Mouse (Mus musculus): ENCODE data around the gene Adcy1. TPM values are rescaled to one million over a fixed set of nuclear protein-coding genes. Genes with fewer than 3 reads are reported as not detected.

The Adcy1 gene
- polyA plus RNA-seq, 1 experiment: 0.02 TPM

DNA sequence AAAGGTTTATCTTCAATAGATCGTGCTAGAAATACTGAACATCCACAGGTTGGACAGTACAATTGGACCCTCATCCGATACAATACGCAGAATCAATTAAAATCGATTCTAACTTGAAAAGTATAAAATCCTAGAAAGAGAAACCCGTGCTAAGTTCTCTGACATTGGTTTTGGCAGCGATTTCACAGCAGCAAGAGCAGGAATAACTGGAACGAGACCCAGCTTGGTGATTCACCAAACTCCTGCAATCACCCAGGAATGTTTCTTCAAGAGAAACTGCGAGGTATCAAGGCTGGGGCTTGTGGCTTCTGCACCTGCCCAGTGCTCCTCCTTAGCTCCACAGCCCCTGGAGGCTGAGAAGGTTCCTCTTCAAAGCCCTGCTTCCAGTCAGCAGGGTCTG lies 42.0 kb downstream of the Adcy1 start:
- H3K79me2 ChIP-seq (ENCODE audit: control insufficient read depth, insufficient read depth): no peaks in the 10 kb centered on the region
- H3ac ChIP-seq (ENCODE audit: control insufficient read depth, insufficient read length, low read depth): no peak overlapping the region
- TF ChIP-seq MAX (IDR thresholded peaks at IDR 0.05): no peak
- no peak for TF ChIP-seq MYOD1 (IDR thresholded peaks at IDR 0.05; ENCODE audit: control insufficient read depth, insufficient read length, low read depth)
- no peak for TF ChIP-seq CTCF (IDR thresholded peaks at IDR 0.05; ENCODE audit: control insufficient read depth, insufficient read depth, insufficient read length)
- no peak for TF ChIP-seq CEBPB (IDR thresholded peaks at IDR 0.05; ENCODE audit: low read depth)
- no peak for TF ChIP-seq USF1 (IDR thresholded peaks at IDR 0.05; ENCODE audit: low read depth)
- TF ChIP-seq FOSL1 (IDR thresholded peaks at IDR 0.05; ENCODE audit: insufficient read depth, low read length, poor library complexity, severe bottlenecking): no peak
- TF ChIP-seq MYOG (IDR thresholded peaks at IDR 0.05; ENCODE audit: control insufficient read depth, extremely low read depth, insufficient read length): no peak
- H3K27me3 ChIP-seq (ENCODE audit: control insufficient read depth, insufficient read depth, insufficient read length): no peaks in the 10 kb centered on the region
- no peaks in the 10 kb centered on the region for H3K79me3 ChIP-seq (ENCODE audit: low read depth)
- no peaks in the 10 kb centered on the region for H3K36me3 ChIP-seq (ENCODE audit: control insufficient read depth, insufficient read depth)
- H3K4me3 ChIP-seq (ENCODE audit: insufficient read depth, poor library complexity, severe bottlenecking): no peak overlapping the region

DNA sequence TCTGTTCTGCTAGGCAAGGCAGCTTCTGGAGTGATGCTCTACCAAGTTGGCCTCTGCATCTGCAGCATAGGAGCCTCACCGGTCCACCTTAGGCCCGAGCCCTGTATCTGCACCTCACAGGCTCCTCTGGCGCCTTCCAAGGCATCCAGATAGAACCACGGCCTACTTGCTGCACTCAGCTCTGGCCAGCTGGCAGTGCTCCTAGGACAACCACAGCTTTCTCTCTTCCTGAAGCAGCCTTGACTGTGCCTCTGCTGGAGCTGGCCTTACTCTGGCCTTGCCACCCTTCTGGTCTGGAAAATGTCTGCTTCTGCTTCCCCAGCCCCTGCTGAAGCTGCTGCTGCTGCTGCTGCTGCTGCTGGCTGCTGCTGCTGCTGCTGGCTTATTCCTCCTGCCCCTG lies 45.8 kb downstream of the Adcy1 start:
- Histone ChIP-seq H3K27me3 (ENCODE audit: control insufficient read depth, insufficient read depth, insufficient read length) (no peaks in the 10 kb centered on the region), H3K79me2 (ENCODE audit: control insufficient read depth, insufficient read depth) (no peaks in the 10 kb centered on the region), H3K4me3 (ENCODE audit: insufficient read depth, poor library complexity, severe bottlenecking) (no peak overlapping the region), H3ac (ENCODE audit: control insufficient read depth, insufficient read length, low read depth) (no peak overlapping the region), H3K36me3 (ENCODE audit: control insufficient read depth, insufficient read depth) (no peaks in the 10 kb centered on the region), H3K79me3 (ENCODE audit: low read depth) (no peaks in the 10 kb centered on the region)
- TF ChIP-seq CEBPB (IDR thresholded peaks at IDR 0.05; ENCODE audit: low read depth) (no peak), MYOG (IDR thresholded peaks at IDR 0.05; ENCODE audit: control insufficient read depth, extremely low read depth, insufficient read length) (no peak), MYOD1 (IDR thresholded peaks at IDR 0.05; ENCODE audit: control insufficient read depth, insufficient read length, low read depth) (no peak), MAX (IDR thresholded peaks at IDR 0.05) (no peak), CTCF (IDR thresholded peaks at IDR 0.05; ENCODE audit: control insufficient read depth, insufficient read depth, insufficient read length) (no peak), USF1 (IDR thresholded peaks at IDR 0.05; ENCODE audit: low read depth) (no peak), FOSL1 (IDR thresholded peaks at IDR 0.05; ENCODE audit: insufficient read depth, low read length, poor library complexity, severe bottlenecking) (no peak)

GRCm38 (mm10) chr11:7113046-7113445 lies 49.8 kb downstream of the Adcy1 start:
- H3K79me2 ChIP-seq (ENCODE audit: control insufficient read depth, insufficient read depth): no peaks in the 10 kb centered on the region
- H3K27me3 ChIP-seq (ENCODE audit: control insufficient read depth, insufficient read depth, insufficient read length): no peaks in the 10 kb centered on the region
- H3K4me3 ChIP-seq (ENCODE audit: insufficient read depth, poor library complexity, severe bottlenecking): no peak overlapping the region
- H3ac ChIP-seq (ENCODE audit: control insufficient read depth, insufficient read length, low read depth): no peak overlapping the region
- H3K79me3 ChIP-seq (ENCODE audit: low read depth): no peaks in the 10 kb centered on the region
- TF ChIP-seq MYOD1 (IDR thresholded peaks at IDR 0.05; ENCODE audit: control insufficient read depth, insufficient read length, low read depth): no peak
- no peak for TF ChIP-seq FOSL1 (IDR thresholded peaks at IDR 0.05; ENCODE audit: insufficient read depth, low read length, poor library complexity, severe bottlenecking)
- no peak for TF ChIP-seq CEBPB (IDR thresholded peaks at IDR 0.05; ENCODE audit: low read depth)
- TF ChIP-seq USF1 (IDR thresholded peaks at IDR 0.05; ENCODE audit: low read depth): no peak
- TF ChIP-seq MYOG (IDR thresholded peaks at IDR 0.05; ENCODE audit: control insufficient read depth, extremely low read depth, insufficient read length): no peak
- TF ChIP-seq CTCF (IDR thresholded peaks at IDR 0.05; ENCODE audit: control insufficient read depth, insufficient read depth, insufficient read length): no peak
- no peak for TF ChIP-seq MAX (IDR thresholded peaks at IDR 0.05)
- no peaks in the 10 kb centered on the region for H3K36me3 ChIP-seq (ENCODE audit: control insufficient read depth, insufficient read depth)

DNA sequence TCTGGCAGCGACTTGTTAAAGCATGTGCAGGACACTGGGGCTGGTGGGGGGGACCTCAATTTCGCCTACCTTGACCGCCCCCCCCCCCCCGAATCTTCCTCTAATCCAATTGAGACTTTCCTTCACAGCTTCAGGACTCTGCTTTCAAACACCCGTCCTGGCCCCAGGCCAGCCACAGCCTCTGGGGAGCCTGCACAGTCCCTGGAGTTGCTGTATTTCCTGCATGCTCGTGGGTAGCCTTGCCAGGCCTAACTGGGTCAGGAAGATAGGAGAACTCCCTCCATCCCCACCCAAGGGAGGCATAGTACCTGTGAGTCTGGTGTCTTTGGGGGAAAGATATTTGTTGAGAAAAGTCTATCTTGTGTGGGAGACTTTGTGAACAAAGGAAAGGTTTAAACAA lies 50.4 kb downstream of the Adcy1 start:
- no peaks in the 10 kb centered on the region for H3K79me3 ChIP-seq (ENCODE audit: low read depth)
- H3K27me3 ChIP-seq (ENCODE audit: control insufficient read depth, insufficient read depth, insufficient read length): no peaks in the 10 kb centered on the region
- no peaks in the 10 kb centered on the region for H3K79me2 ChIP-seq (ENCODE audit: control insufficient read depth, insufficient read depth)
- TF ChIP-seq CTCF (IDR thresholded peaks at IDR 0.05; ENCODE audit: control insufficient read depth, insufficient read depth, insufficient read length) (no peak), FOSL1 (IDR thresholded peaks at IDR 0.05; ENCODE audit: insufficient read depth, low read length, poor library complexity, severe bottlenecking) (no peak), CEBPB (IDR thresholded peaks at IDR 0.05; ENCODE audit: low read depth) (no peak), MAX (IDR thresholded peaks at IDR 0.05) (no peak), USF1 (IDR thresholded peaks at IDR 0.05; ENCODE audit: low read depth) (no peak), MYOG (IDR thresholded peaks at IDR 0.05; ENCODE audit: control insufficient read depth, extremely low read depth, insufficient read length) (no peak), MYOD1 (IDR thresholded peaks at IDR 0.05; ENCODE audit: control insufficient read depth, insufficient read length, low read depth) (no peak)
- no peak overlapping the region for H3K4me3 ChIP-seq (ENCODE audit: insufficient read depth, poor library complexity, severe bottlenecking)
- H3K36me3 ChIP-seq (ENCODE audit: control insufficient read depth, insufficient read depth): no peaks in the 10 kb centered on the region
- no peak overlapping the region for H3ac ChIP-seq (ENCODE audit: control insufficient read depth, insufficient read length, low read depth)

DNA sequence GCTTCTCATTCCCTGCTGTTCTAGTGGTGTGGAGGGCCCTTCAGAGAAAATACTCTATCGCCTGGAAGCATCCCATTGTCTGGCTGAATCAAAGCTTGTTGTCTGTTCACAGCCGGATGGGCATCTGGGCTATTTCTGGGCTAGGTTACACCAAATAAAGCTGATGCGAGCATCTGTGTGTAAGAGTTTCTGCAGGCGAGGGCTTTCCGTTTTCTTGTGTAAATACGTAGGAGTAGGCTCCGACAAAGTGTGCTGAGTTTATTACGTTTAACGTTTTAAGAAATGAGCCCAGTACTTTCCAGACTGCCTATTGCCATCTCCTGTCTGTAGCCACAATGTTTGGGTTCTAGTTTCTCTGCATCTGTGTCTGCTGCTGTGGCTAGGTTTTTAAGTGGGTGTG lies 51.0 kb downstream of the Adcy1 start:
- Histone ChIP-seq H3K36me3 (ENCODE audit: control insufficient read depth, insufficient read depth) (no peaks in the 10 kb centered on the region), H3K79me2 (ENCODE audit: control insufficient read depth, insufficient read depth) (no peaks in the 10 kb centered on the region), H3ac (ENCODE audit: control insufficient read depth, insufficient read length, low read depth) (no peak overlapping the region), H3K4me3 (ENCODE audit: insufficient read depth, poor library complexity, severe bottlenecking) (no peak overlapping the region), H3K79me3 (ENCODE audit: low read depth) (no peaks in the 10 kb centered on the region), H3K27me3 (ENCODE audit: control insufficient read depth, insufficient read depth, insufficient read length) (no peaks in the 10 kb centered on the region)
- TF ChIP-seq MYOG (IDR thresholded peaks at IDR 0.05; ENCODE audit: control insufficient read depth, extremely low read depth, insufficient read length): no peak
- TF ChIP-seq CTCF (IDR thresholded peaks at IDR 0.05; ENCODE audit: control insufficient read depth, insufficient read depth, insufficient read length): no peak
- TF ChIP-seq MAX (IDR thresholded peaks at IDR 0.05): no peak
- TF ChIP-seq USF1 (IDR thresholded peaks at IDR 0.05; ENCODE audit: low read depth): no peak
- no peak for TF ChIP-seq CEBPB (IDR thresholded peaks at IDR 0.05; ENCODE audit: low read depth)
- TF ChIP-seq FOSL1 (IDR thresholded peaks at IDR 0.05; ENCODE audit: insufficient read depth, low read length, poor library complexity, severe bottlenecking): no peak

DNA sequence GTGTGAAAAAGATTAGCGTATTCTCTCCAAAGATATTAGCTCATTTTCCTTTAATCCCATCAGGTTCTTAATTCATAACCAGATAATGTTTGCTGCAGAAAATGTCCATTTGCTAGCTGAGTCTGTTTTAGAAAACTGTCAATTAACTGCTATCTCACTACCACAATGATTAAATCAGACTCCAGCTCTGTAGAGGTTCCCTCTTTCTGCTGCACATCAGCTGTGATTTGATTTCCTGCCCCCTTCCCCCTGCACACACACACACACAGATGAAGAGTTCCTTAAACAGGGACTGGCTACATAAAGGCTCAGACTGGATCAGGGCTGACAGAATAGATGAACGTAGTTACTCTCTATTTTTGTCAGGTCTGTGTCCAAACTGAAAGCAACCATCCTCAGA lies 53.4 kb downstream of the Adcy1 start:
- Histone ChIP-seq H3K27me3 (ENCODE audit: control insufficient read depth, insufficient read depth, insufficient read length) (no peaks in the 10 kb centered on the region), H3ac (ENCODE audit: control insufficient read depth, insufficient read length, low read depth) (no peak overlapping the region), H3K79me3 (ENCODE audit: low read depth) (no peaks in the 10 kb centered on the region), H3K36me3 (ENCODE audit: control insufficient read depth, insufficient read depth) (no peaks in the 10 kb centered on the region), H3K4me3 (ENCODE audit: insufficient read depth, poor library complexity, severe bottlenecking) (no peak overlapping the region), H3K79me2 (ENCODE audit: control insufficient read depth, insufficient read depth) (no peaks in the 10 kb centered on the region)
- TF ChIP-seq MYOG (IDR thresholded peaks at IDR 0.05; ENCODE audit: control insufficient read depth, extremely low read depth, insufficient read length): no peak
- TF ChIP-seq FOSL1 (IDR thresholded peaks at IDR 0.05; ENCODE audit: insufficient read depth, low read length, poor library complexity, severe bottlenecking): no peak
